Mouse (Mus musculus) kidney, postnatal 25 days (tissue): ENCODE measurements around the gene Btg3.

ENCODE experiments used
- DNase-seq, 2 experiments: peaks; one replicate each; pipeline ENCODE4 v3.0.0; 2021; ENCODE audit warnings: mixed read lengths in 2 of 2

The Btg3 gene

DNA sequence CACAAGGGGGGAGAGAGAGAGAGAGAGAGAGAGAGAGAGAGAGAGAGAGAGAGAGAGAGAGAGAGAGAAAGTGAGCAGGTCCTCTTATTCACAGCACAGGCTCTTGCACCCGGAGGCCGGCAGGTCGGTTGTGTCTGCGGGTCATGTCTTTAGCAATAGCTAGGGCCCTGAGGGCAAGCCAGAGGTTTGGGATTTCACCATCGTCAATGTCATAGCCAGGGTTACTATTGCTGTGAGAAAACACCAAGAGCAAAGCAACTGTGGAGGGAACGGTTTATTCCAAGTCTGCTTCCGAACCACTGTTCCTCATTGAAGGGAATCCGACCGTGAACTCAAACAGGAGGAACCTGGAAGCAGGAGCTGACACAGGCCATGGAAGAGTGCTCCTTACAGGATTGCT lies 80.9 kb downstream of the Btg3 start:
- no peak for DNase-seq

GRCm38 (mm10) chr16:78295601-78296000 lies 81.4 kb downstream of the Btg3 start:
- DNase-seq, result no peak

DNA sequence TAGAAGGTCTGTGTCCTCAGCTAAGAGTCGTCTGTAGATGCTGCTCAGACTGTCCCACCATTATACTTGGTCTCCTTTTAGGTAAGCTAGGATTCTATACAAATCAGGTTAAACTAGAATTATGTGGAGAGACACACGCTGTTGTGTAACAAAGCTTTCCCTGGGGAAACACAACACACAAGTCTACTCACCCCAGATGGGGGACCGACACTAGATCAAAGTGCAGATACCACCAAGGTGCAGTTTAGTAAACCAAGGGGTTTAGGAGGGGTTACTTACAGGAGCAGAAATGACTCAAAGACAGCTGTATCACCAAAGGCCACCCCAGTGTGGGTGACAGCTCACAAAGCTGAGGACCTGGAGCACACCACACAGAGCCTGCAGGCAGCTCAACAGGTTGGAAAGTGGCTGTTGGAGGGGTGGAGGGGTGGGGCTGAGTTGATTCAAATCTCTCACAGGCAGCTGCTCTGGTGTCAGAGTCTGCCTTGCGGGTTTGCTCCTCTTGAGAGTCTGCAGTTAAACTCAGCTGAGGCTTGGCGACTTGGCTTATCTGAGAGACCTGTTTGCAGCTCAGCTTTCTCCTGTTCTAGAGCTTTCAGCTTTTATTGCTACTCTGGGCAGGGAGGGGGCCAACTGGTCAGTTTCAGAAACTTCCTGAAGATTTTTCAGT lies 82.3 kb downstream of the Btg3 start:
- DNase-seq, result no peak

DNA sequence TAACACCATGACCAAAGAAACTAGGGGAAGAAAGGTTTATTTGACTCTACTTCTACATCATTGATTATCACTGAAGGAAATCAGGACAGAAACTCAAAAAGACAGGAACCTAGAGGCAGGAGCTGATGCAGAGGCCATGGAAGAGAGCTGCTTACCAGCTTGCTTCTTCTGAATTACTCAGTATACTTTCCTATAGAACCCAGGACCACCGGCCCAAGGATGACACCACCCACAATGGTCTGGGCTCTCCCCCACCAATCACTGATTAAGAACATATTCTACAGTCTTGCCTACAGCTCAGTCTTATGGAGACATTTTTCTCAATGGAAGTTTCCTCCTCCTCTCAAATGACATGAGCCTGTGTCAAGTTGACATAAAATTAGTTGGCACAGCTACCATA lies 82.9 kb downstream of the Btg3 start:
- no peak for DNase-seq

- DNase-seq, result no peak
Measured at GRCm38 (mm10) chr16:78283231-78283630, 93.8 kb downstream of the Btg3 start.
